Mouse (Mus musculus) MEL-GATA-1-ER (cell line): ENCODE data around the gene Lipn.

Source experiments
- DNase-seq: peaks from one replicate; pipeline ENCODE4 v3.0.0-alpha.2; 2012; ENCODE audit warnings: low read depth; ENCODE audit errors: extremely low read depth

Lipn gene

DNA sequence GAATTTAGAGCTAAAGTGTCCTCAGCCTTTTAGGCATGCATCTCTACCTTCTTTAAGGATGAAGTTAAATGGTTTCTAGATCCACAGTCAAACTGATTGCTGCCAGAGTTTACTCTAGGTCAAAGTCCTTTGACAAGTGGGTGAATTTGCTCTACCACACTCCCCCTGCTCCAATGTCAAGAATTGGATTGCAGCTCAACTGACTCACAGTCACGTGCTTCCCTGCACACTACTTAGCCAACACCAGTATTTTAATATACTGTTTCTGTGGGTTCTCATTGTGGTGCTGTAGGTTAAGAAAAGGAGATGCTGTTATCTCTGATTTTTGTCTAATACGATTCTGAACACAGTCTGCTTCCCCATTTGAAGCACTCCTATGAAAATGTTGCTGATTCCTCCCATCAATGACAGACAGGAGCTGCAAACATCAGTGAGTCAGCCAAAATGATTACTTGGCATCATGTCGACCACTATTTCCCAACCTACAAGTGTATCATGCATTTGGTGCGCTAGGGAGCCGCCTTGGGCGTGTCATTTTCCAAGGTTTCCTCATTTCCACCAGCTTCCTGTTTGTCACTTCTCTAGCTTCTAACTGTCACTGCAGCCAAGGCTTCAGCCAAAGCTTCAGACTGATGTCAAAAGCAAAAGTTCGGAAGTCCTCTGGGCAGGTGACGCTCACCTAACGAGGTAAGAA, at the start of gene Lipn:
Gene Lipn (plus strand): TSS at position 580 of the 694 bp plus-strand sequence.
- no peak for DNase-seq

GRCm38 (mm10) chr19:34021440-34022172, 45.6 kb upstream of the Lipn start:
- no peak for DNase-seq

GRCm38 (mm10) chr19:34022759-34023158, 44.4 kb upstream of the Lipn start:
- no peak for DNase-seq

DNA sequence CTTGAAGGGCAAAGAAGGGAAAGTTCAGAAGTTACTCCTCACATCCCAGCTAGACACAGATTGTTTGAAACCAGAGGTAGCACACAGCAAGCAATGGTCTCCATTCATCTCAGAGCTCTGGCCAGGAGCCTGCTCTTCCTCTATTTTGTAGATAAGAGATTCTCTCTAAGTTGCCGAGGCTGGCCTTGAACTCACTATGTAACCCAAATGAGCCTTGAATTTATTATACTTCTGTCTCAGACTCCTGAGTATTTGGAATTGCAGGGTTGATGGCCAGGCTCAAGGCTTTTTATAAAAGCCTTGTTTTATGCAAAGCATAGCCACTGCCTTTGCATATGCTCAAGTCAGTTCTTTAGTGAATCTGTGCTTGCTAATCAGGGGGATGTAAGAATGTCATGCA, 27.4 kb upstream of the Lipn start:
- no peak for DNase-seq

- DNase-seq, result no peak
Measured at GRCm38 (mm10) chr19:34043008-34043407, 24.1 kb upstream of the Lipn start.

DNA sequence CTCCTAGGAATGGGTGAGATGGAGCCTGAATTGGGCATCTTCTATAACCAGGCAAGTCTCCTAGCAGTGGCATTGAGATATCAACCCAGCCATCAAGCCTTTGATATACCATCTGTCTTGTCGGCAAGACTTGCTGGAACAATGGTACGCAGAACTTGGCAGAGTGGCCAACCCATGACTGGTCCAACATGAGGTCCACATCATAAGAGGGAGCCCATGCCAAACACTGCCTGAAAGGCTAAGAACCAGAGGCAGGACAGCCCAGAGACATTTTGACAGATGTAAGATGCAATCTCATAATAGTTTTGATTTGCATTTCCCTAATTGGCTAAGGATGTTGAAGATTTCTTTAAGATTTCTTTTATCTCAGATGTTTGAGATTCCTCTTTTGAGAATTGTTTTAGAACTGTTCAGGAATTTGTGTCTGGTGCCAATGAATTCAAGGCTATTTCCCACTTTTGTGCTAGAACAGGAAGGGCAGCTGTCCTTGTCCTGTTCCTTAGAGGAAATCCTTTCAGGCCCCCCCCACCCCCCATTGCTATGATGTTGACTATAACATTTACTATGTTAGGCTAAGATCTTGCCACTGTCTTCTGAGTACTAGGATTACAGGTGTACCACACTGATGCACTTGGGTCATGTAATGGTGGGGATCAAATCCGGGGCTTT, 17.7 kb upstream of the Lipn start:
- DNase-seq, result no peak

DNA sequence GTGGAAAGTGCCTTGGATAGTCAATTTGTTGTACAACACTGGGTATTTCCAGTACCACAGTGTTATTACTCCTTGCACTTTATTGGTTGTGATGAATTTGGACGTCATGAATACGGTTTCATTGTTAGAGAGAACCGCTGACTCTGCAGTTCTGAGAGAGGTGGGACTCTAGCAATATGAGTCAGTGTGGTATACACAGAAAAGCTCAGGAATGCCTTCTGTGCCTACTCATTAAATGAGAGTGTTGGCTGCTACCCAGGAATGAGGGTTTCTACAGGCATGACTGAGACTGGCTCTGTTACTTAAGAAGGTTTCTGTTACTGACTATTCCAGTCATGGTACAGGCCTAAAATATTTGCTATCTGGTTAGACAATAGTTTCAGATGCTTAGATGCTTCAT, 15.7 kb upstream of the Lipn start:
- DNase-seq, result no peak

DNA sequence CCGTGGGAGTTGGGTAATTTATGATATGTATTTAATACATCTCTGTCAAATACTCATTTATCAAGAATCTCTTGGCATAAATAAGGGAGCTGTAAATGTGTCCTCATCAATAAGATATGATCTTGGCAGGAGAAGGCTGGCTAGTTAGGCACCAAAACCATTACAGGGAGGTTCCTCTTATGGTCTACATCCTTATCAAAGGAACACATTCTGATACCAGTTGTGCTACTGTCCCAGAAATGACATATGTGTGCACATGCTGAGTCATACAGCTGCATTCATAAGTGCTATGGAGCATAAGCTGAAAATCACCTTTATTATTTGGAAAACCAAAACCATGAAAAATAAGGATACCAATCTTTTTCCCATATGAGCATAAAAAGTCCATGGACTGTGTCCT, 3.6 kb upstream of the Lipn start:
- no peak for DNase-seq

DNA sequence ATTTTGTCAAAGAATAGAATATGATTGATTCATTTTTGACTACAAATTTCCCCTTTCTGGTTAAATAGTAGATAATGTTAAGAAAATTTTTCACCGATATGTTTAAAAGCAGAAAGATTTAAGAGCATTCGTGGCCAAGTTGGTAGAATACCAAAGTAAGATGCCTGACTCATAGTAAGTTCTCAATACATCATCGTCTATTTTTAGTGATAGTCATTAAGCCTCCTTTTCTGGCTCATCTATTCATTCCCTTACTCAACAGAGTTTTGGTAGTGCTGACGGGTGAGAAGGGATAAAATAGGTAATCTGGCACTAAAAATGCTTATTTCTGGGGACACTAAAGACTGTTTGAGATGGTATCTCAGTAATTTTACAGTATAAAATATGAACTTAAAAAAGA, 3.1 kb upstream of the Lipn start:
- DNase-seq, result no peak

DNA sequence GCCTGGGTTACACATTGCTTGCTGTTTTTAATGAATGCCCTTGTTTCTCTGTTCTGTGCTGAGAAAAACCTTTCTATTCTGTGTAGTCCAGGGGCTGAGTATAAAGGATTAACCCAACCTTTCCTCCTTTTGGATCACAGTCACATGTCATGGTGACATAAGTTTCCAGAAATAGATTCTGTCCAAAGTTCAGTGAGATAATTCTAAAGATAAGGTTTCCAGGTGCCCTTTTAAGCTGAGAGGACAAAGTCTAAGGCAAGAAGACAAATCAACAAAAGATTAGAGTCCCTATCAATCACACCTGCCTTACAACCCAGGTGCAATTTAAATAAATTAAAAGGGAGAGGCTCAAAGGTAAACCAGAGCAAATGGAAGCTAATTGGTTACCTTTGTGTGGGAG, 7.1 kb downstream of the Lipn start:
- no peak for DNase-seq

GRCm38 (mm10) chr19:34078130-34078529, 11.0 kb downstream of the Lipn start:
- DNase-seq, result no peak

DNA sequence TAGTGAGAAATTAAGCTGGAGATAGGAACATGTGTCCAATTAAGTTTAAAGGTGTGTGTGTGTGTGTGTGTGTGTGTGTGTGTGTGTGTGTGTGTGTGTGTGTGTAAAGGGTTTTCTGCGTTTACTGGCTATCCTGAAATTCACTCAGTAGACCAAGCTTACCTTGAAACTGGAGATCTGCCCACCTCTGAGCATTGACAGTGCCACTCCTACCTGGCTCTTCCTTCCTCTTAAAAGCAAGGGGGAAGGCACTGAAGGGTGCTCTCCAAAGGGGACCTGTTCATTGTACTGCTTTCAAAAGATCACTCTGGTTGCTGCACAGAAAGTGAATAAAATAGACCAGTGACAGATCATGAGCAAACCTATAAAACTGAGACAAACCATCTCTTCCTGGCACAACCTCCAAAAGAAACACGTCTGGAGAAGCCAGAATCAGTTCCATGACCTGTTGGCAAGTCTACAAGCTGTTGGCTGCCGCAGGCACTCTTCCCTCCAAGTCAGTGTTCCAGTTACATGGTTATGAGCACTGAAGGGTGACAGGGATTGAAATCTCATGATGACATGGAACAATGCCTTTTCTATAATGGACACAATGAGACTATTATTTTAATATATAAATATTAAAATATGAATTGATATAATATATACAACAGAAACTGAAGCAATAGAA, 22.0 kb downstream of the Lipn start:
- no peak for DNase-seq

- DNase-seq, result no peak
Measured at GRCm38 (mm10) chr19:34095381-34095780, 28.2 kb downstream of the Lipn start.

- no peak for DNase-seq
Measured at GRCm38 (mm10) chr19:34096228-34096627, 29.1 kb downstream of the Lipn start.

GRCm38 (mm10) chr19:34100633-34101032, 33.5 kb downstream of the Lipn start, which contains the start of gene Lipm:
Gene Lipm, plus strand, starts transcription at chr19:34100933.
- no peak for DNase-seq

GRCm38 (mm10) chr19:34101888-34102287, 34.7 kb downstream of the Lipn start:
- DNase-seq, result no peak

DNA sequence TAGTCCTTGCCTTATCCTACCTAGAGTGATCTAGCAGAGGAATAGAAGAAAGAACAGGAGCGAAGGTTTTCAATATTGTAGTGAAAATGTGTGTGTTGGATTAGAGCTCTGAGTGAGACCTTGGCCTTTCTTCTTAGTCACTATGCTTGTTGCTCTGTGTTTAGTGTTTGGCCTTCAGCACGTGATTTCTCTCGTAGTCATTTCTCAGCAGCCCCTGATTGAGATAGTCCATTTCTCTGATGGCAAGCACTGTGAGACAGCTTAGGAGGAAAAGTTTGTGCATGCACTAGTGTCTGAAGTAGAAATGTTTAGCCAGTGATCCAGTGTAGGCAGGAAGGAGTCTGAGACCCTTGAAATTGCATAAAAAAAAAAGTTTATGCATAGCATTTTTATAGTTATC, 37.7 kb downstream of the Lipn start:
- DNase-seq, result no peak

DNA sequence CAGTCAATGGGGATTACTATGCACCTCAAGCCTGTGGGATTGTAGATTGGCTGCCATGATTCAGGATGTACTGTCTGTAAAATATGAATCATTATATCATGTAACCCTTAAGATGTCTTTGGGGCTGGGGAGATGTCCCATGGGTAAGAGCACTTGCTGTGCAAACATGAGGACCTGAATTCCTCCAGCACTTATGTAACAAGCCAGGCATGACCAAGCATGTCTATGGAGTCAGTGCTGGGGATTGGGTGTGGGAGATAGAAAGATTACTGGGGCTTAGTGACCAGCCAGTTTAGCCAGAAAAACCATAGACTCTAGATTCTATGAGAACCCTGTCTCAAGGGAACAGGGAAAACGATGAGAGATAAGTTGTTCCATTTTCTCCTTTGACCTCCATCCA, 51.9 kb downstream of the Lipn start:
- no peak for DNase-seq

- DNase-seq, result no peak
Measured at GRCm38 (mm10) chr19:34119653-34120052, 52.5 kb downstream of the Lipn start.

DNA sequence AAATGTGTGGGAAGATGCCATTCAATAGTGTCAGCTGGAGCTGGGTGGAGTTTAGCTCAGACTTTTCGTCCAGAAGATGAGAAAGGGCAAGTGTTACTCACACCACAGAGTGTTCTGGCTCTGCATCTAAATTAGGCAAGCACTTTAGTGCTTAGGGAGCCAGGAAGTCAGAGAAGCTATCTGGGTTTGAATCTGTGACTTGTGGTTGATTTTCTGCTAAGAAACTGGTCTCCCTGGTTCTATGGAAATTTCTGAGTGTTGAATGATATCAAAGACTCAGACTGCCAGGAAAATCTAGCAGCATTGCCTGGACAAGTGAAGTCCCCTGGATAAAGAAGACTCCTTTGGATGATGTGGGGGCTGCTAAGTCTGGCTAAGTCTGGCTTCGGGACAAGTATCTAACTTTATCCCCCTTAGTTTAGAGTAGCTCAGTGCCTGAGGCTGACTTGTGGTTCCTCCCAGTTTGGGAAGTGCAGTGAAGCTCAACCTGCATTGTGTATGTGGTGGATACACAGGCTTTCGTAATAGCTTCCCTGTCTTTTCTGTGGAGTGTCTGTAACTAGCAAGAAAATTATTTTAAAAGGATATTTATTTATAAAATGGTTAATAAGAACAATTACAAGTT, 53.1 kb downstream of the Lipn start:
- no peak for DNase-seq
